Comparison of ENCODE assay signal across 17 mouse cellular contexts in the genomic region with DNA sequence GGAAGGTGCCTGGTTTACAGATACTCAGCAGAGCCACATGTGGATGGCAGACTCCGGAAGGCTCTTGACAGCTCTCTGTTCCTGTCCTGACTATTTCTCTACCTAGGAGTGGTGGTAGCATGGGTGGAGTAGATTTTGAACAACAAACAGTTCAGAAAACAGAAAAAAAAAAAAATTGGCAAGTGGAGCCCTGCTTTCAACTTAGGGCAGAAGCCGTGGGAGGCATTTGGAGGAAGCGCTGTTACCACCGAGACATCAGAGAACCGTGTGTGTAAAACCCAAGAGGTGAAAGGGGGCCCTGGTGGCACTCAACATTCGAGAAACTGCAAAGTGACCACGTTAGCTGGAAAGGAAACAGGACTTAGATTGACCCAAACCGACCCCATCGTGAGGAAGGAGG. TPM values are rescaled to one million over a fixed set of nuclear protein-coding genes. Genes with fewer than 3 reads are reported as not detected.
"Had no signal": no experiment of that assay in that cellular context is flagged by ENCODE, and none has a peak within 500 bp of the region (broad histone marks: within the 10 kb centered on the region; RNA-seq: fewer than 3 reads in every experiment).

No protein-coding gene starts in this region.

- ATAC-seq: liver, embryonic 12.5 days; midbrain, embryonic 15.5 days had no signal

- DNase-seq: kidney, adult 2 months; kidney, postnatal 25 days; layer of hippocampus, adult 9-11 months; lung, adult 18-20 months; lung, postnatal 10 days; lung, postnatal 36 days; thymus, adult 18-20 months; thymus, postnatal 36 days had no signal

RNA-seq across cellular contexts. Expression of gene Gm21885, which starts 28.5 kb away (rescaled TPM):
- polyA plus RNA-seq: kidney, adult 2 months; liver, embryonic 12.5 days; liver, embryonic 15.5 days; lung, embryonic 15.5 days; neural tube, embryonic 11.5 days; neural tube, embryonic 14.5 days; spleen, adult 2 months; testis, adult 2 months; urinary bladder, adult 2 months had no signal
